Mouse (Mus musculus): Measurements from ENCODE around the gene Mindy4b-ps.

The Mindy4b-ps gene

GRCm38 (mm10) chr3:58784219-58785092 lies 37.7 kb downstream of the Mindy4b-ps start:
- peak; percentile 59 for DNase-seq (ENCODE audit: low read depth)

- DNase-seq (ENCODE audit: low read depth) = no peak
Observed at GRCm38 (mm10) chr3:58783602-58784218, 38.4 kb downstream of the Mindy4b-ps start.

- DNase-seq (ENCODE audit: low read depth) = no peak
Observed at GRCm38 (mm10) chr3:58756429-58756828, 65.7 kb downstream of the Mindy4b-ps start.

GRCm38 (mm10) chr3:58755769-58756168 lies 66.3 kb downstream of the Mindy4b-ps start:
- no peak for DNase-seq (ENCODE audit: low read depth)

GRCm38 (mm10) chr3:58754361-58754760 lies 67.8 kb downstream of the Mindy4b-ps start:
- DNase-seq (ENCODE audit: low read depth) = no peak

- DNase-seq (ENCODE audit: low read depth) = no peak
Observed at GRCm38 (mm10) chr3:58751818-58752620, 70.1 kb downstream of the Mindy4b-ps start.

GRCm38 (mm10) chr3:58748724-58749123 lies 73.4 kb downstream of the Mindy4b-ps start:
- no peak for DNase-seq (ENCODE audit: low read depth)

GRCm38 (mm10) chr3:58747924-58748323 lies 74.2 kb downstream of the Mindy4b-ps start:
- DNase-seq (ENCODE audit: low read depth) = no peak

- no peak for DNase-seq (ENCODE audit: low read depth)
Observed at GRCm38 (mm10) chr3:58739536-58739935, 82.6 kb downstream of the Mindy4b-ps start.
